Mouse (Mus musculus): Measurements from ENCODE around the gene Aak1.

GRCm38 (mm10) chr6:86848915-86849644 is at the start of gene Aak1:
- no peak for TF ChIP-seq CTCF (IDR thresholded peaks at IDR 0.05; ENCODE audit: control insufficient read depth, insufficient read depth, insufficient replicate concordance, low read depth, low read length)
- peak; percentile 52 for TF ChIP-seq POLR2A (IDR thresholded peaks at IDR 0.05; ENCODE audit: control insufficient read depth, low read depth, low read length)

Data from testis, adult 2 months (tissue).